Mouse (Mus musculus) lung, postnatal 0 days (tissue): Measurements from ENCODE around the gene Adm2.

Experiments
- CTCF ChIP-seq: IDR thresholded peaks from 2 replicates; pipeline ENCODE4 v1.5.1; 2016; ENCODE audit warnings: antibody characterized with exemption, mild to moderate bottlenecking
- EP300 ChIP-seq: IDR thresholded peaks from 2 replicates; pipeline ENCODE4 v1.6.1; 2016; ENCODE audit warnings: antibody characterized with exemption, mild to moderate bottlenecking, control low read depth

- TF ChIP-seq EP300, result no peak
- no peak for TF ChIP-seq CTCF
Observed at GRCm38 (mm10) chr15:89321264-89321663, 1.3 kb upstream of the Adm2 start.
